Mouse (Mus musculus) forebrain, embryonic 15.5 days (tissue): ENCODE data around the gene Asb18. TPM values are rescaled to one million over a fixed set of nuclear protein-coding genes. Genes with fewer than 3 reads are reported as not detected.

Experiments
- ATAC-seq: fragments of 200-750 bp; cut with Nextera tagmentation; replicated peaks from 2 replicates; pipeline ENCODE4 v1.8.0; 2017; ENCODE audit warnings: mild to moderate bottlenecking, moderate TSS enrichment, moderate library complexity
- H3K27ac ChIP-seq: fragments of 300-500 bp; sonication (generic); replicated peaks from 2 replicates; pipeline ENCODE4 v1.5.1; 2015; ENCODE audit warnings: mild to moderate bottlenecking, inconsistent platforms
- H3K27me3 ChIP-seq: fragments of 300-500 bp; sonication (generic); 2 replicates; pipeline ENCODE4 v1.6.1; 2015; ENCODE audit warnings: inconsistent platforms
- H3K36me3 ChIP-seq: fragments of 300-500 bp; sonication (generic); 2 replicates; pipeline ENCODE4 v1.6.1; 2015; ENCODE audit warnings: mild to moderate bottlenecking, inconsistent platforms
- H3K4me1 ChIP-seq: fragments of 300-500 bp; sonication (generic); 2 replicates; pipeline ENCODE4 v1.6.1; 2015; ENCODE audit warnings: inconsistent platforms
- H3K4me2 ChIP-seq: fragments of 300-500 bp; sonication (generic); replicated peaks from 2 replicates; pipeline ENCODE4 v1.6.1; 2015; ENCODE audit warnings: mild to moderate bottlenecking, inconsistent platforms
- H3K4me3 ChIP-seq: fragments of 300-500 bp; sonication (generic); 2 replicates; pipeline ENCODE4 v1.5.1; 2015; ENCODE audit warnings: mild to moderate bottlenecking, inconsistent platforms
- H3K9ac ChIP-seq: fragments of 300-500 bp; sonication (generic); replicated peaks from 2 replicates; pipeline ENCODE4 v1.6.1; 2015; ENCODE audit warnings: mild to moderate bottlenecking, inconsistent platforms
- H3K9me3 ChIP-seq: fragments of 300-500 bp; sonication (generic); 2 replicates; pipeline ENCODE4 v1.6.1; 2016; ENCODE audit warnings: inconsistent platforms
- WGBS: fragments of 180-500 bp; shearing (Covaris S2); methylation state at CpG from one replicate; pipeline ENCODE4 v1.1.7; 2015; ENCODE audit warnings: mixed read lengths; 5-methylcytosine and 5-hydroxymethylcytosine counted together
- polyA plus RNA-seq: library from polyadenylated mRNA; unstranded; fragments of >200 nt; fragmentation: Nextera tagmentation; extraction: Ambion mirVana; gene quantifications from 2 replicates; pipeline ENCODE4 v1.2.1, GENCODE M21; 2015

Gene Asb18
- polyA plus RNA-seq, 1 experiment from 2014 or later: 0.19 TPM

DNA sequence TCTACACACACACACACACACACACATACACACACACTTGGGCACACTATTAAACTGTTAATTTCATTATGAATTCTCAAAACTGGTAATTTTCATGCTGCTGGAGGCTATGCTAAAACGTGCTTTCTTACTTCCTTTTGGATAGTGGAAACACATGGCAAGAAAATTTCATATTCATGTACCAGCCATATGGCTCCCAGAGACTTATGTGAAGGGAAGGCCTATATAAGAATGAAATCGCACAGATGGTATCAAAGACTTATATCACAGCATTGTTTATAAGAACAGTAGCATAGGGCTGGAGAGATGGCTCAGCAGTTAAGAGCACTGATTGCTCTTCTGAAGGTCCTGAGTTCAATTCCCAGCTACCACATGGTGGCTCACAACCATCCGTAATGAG, 2.3 kb downstream of the Asb18 start:
- H3K27me3 ChIP-seq: no peaks in the 10 kb centered on the region
- H3K4me3 ChIP-seq: no peak overlapping the region
- no peak overlapping the region for H3K9ac ChIP-seq
- peaks cover 11% of the 10 kb centered on the region for H3K4me1 ChIP-seq
- H3K4me2 ChIP-seq: no peak overlapping the region
- H3K27ac ChIP-seq: no peak overlapping the region
- WGBS: 72% methylated on average over 3 of the region's 3 CpGs
- H3K9me3 ChIP-seq: no peaks in the 10 kb centered on the region
- H3K36me3 ChIP-seq: no peaks in the 10 kb centered on the region
- peak; percentile 58 for ATAC-seq

DNA sequence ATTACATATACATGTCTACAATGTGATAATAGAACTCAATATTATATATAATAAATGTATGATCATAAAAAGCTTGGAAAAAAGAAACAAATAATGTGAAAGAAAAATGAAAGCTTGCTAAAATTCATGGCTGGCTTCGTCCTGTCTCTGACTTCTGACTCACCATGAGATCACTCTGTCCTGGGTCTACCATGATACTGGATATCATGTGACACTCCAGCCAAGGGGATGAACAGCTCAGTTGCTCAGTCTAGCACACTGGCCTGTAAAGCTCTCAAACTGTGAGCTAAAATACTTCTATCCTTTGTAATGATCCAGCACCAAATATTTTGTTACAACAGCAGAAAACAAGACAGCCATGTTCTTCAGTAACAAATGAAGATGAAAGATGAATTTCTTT, 4.4 kb downstream of the Asb18 start:
- Histone ChIP-seq H3K4me2 (no peak overlapping the region), H3K9ac (no peak overlapping the region), H3K9me3 (no peaks in the 10 kb centered on the region), H3K27me3 (no peaks in the 10 kb centered on the region), H3K4me1 (peaks cover 21% of the 10 kb centered on the region), H3K4me3 (no peak overlapping the region), H3K36me3 (no peaks in the 10 kb centered on the region), H3K27ac (no peak overlapping the region)
- ATAC-seq: no peak
- 87% methylated on average over 1 of the region's 1 CpGs for WGBS

DNA sequence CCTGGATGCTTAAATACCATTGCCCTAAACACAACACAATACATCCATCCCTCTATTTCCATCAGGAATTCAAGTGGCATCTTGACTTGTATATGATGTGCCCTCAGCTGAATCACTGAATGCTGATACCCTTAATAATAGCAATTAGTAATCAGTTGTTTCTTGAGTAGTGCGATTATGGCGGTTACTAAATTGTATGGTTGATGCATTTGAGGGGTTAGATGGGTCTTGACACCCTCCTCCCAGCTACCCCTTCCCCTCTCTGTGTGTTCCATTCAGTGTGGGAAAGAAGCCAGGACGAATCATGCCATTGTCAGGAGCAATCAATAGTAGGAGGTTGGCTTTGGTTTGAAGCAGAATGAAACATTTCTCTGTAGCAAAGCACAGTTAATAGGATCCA, 5.3 kb downstream of the Asb18 start:
- Histone ChIP-seq H3K27me3 (no peaks in the 10 kb centered on the region), H3K4me2 (no peak overlapping the region), H3K9me3 (no peaks in the 10 kb centered on the region), H3K36me3 (no peaks in the 10 kb centered on the region), H3K27ac (no peak overlapping the region; the same call in 1 of the 2 replicates), H3K4me1 (peaks cover 21% of the 10 kb centered on the region), H3K4me3 (no peak overlapping the region), H3K9ac (no peak overlapping the region)
- ATAC-seq: peak; percentile 7; the same call in 1 of the 2 replicates
- WGBS: 52% methylated on average over 3 of the region's 3 CpGs

DNA sequence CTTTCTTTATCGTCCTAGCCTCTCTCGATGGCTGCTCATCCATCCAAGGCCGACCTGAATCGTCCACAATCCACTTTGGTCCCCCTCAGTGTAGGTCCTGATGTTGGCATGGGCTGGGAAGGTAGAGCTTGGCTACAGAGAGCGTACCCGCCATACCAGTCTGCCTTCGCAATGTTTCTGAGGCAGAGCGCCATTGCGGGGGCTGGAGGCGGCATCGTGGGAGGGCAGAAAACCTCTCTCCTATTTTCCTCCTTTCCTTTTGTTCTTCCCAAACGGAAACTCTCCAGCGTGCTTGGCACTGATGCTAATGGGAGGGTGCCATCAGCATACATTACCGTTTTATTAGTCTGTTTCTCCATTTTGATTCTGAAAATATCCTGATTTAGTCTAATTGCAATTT, 7.8 kb downstream of the Asb18 start:
- Histone ChIP-seq H3K27me3 (no peaks in the 10 kb centered on the region), H3K27ac (peak overlapping the region; percentile 39), H3K4me3 (no peak overlapping the region), H3K9me3 (no peaks in the 10 kb centered on the region), H3K4me1 (peaks cover 21% of the 10 kb centered on the region), H3K9ac (no peak overlapping the region), H3K4me2 (peak overlapping the region; percentile 22), H3K36me3 (no peaks in the 10 kb centered on the region)
- ATAC-seq: peak; percentile 39; the same call in 1 of the 2 replicates
- 53% methylated on average over 14 of the region's 14 CpGs for WGBS

DNA sequence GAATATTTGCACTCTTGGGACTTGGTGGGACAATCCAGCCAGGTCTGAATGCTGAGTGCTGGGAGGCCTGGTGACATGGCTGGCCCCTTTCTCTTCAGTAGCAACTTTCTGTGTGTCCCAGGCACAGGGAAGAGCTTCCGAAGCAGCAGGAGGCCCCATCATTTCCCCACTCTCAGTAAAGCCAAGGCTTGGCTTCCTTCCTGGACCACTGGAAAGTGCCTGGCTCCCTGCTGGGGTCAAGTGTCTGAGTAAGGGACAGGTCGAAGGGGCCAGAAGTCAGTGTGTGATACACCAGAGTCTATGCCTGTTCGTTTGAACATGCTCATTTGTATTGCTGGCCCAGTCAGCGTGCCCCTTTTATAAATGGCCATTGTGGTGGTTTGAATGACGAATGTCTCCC, 13.5 kb downstream of the Asb18 start:
- Histone ChIP-seq H3K4me2 (no peak overlapping the region), H3K36me3 (no peaks in the 10 kb centered on the region), H3K27me3 (no peaks in the 10 kb centered on the region), H3K4me1 (no peaks in the 10 kb centered on the region), H3K9me3 (no peaks in the 10 kb centered on the region), H3K27ac (no peak overlapping the region), H3K4me3 (no peak overlapping the region), H3K9ac (no peak overlapping the region)
- ATAC-seq: no peak
- 29% methylated on average over 5 of the region's 5 CpGs for whole genome bisulfite sequencing

DNA sequence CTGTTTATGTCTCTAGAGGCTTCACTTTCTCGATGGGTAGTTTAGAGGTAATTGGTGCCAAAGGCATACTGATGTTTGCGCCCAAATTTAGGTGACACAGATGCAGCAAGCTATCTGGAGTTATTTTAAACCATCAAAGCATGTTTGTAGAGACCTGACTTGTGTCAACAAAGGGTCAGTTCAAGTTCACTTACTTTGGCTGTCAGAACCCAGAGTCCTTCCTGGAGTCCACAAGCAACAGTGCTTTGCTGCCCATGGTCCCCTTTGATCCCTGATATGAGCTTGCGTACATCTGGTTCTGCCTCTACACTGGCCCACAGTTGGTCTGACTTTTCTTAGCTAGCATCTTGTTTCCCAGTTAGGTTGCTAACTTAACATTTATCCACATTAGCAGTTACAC, 14.6 kb downstream of the Asb18 start:
- 83% methylated on average over 3 of the region's 3 CpGs for WGBS
- H3K36me3 ChIP-seq: no peaks in the 10 kb centered on the region
- no peak overlapping the region for H3K4me3 ChIP-seq
- no peak overlapping the region for H3K27ac ChIP-seq
- ATAC-seq: no peak
- no peaks in the 10 kb centered on the region for H3K4me1 ChIP-seq
- no peak overlapping the region for H3K9ac ChIP-seq
- no peaks in the 10 kb centered on the region for H3K9me3 ChIP-seq
- H3K27me3 ChIP-seq: peaks cover 8% of the 10 kb centered on the region; the same call in 1 of the 2 replicates
- H3K4me2 ChIP-seq: no peak overlapping the region

DNA sequence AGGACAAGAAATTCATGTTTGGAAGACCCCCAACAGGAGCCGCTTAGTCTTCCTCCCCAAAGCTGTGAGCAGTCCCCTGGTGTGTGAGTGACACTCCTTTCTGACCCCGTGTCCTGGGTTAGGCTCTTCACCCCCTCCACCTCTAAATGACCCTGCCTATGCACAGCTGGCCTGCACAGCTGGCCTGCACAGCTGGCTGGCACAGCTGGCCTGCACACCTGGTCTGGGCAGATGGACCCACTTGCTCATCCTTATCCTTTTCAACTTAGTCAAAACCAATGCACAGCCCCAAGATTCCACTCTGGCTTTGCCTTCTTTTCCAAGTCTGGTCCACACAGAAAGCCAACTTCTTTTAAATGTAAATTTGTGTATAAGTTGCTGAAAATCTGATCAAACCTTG, 15.8 kb downstream of the Asb18 start:
- H3K27me3 ChIP-seq: peaks cover 17% of the 10 kb centered on the region; the same call in 1 of the 2 replicates
- H3K4me3 ChIP-seq: no peak overlapping the region
- H3K4me2 ChIP-seq: no peak overlapping the region
- H3K9me3 ChIP-seq: no peaks in the 10 kb centered on the region
- no peak overlapping the region for H3K27ac ChIP-seq
- H3K9ac ChIP-seq: no peak overlapping the region
- no peaks in the 10 kb centered on the region for H3K36me3 ChIP-seq
- WGBS: 58% methylated on average over 2 of the region's 2 CpGs
- no peaks in the 10 kb centered on the region for H3K4me1 ChIP-seq
- no peak for ATAC-seq

DNA sequence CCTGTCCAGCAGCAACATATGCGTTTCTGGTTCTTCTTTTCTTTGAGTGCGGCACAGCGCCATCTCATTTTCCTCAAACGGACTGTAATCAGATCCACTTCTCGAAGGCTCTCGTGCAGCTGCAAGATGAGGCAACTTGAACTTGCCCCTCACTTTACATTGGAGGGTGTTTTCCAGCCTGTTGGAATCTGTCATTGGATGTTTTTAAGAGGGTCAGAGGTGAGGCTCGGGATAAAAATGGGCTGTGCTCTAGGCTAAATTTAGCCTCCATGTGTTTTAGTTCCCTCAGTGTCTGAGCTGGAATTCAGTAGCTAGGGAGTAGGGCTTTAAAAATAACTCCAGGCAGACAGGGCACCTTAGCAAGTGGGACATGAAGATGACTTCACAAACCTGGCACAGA, 16.4 kb downstream of the Asb18 start:
- Histone ChIP-seq H3K9me3 (no peaks in the 10 kb centered on the region), H3K36me3 (no peaks in the 10 kb centered on the region), H3K27me3 (peaks cover 24% of the 10 kb centered on the region), H3K4me3 (no peak overlapping the region), H3K4me1 (no peaks in the 10 kb centered on the region), H3K9ac (no peak overlapping the region), H3K27ac (no peak overlapping the region), H3K4me2 (no peak overlapping the region)
- WGBS: 66% methylated on average over 7 of the region's 7 CpGs
- ATAC-seq: no peak

DNA sequence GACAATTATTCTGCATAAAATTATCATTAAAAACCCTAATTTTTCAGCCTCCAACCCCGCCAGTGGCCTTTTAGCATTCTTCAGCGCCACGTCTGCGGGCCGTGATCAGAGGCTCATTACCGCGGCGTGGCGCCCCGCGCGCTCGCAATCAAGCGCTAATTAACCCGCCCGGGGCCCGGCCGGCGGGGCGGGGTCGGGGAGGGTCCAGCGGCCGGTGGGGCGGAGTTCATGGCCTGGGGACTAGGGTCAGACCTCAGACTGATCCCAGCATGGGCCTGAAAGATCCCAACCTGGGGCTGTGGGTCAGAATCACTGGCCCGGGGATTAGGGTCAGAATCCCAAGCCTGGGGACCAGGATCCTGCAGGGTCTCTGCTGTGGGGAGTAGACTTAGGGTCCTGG, 22.2 kb downstream of the Asb18 start:
- under 1% methylated on average over 25 of the region's 25 CpGs for WGBS
- no peak for ATAC-seq
- H3K27ac ChIP-seq: no peak overlapping the region
- H3K9ac ChIP-seq: no peak overlapping the region
- H3K9me3 ChIP-seq: no peaks in the 10 kb centered on the region
- H3K4me3 ChIP-seq: 0 out of 2 replicates have a peak overlapping the region, but pooled peaks have one; percentile 5
- H3K36me3 ChIP-seq: no peaks in the 10 kb centered on the region
- peaks cover 50% of the 10 kb centered on the region for H3K27me3 ChIP-seq
- H3K4me1 ChIP-seq: peaks cover 4% of the 10 kb centered on the region
- H3K4me2 ChIP-seq: peak overlapping the region; percentile 24; the same call in 1 of the 2 replicates

DNA sequence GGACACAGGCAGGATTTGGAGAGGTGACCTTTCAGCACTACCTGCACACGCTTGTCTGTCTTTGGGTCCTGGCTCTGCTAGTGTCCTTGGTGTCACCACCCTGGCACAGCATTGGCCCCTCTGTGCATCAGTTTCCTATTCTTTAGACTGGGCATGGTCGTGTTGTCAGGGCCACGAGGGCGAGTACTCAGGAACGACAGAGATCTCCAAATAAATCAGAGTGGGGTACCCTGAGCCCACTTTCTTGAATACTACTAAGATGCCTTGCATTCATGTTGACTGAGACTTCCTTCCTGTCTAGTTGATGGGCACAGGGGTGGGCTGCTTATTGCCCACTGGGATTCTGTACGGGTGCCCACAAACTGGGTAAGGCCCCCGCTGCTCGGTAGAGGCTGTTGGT, 37.2 kb downstream of the Asb18 start:
- 92% methylated on average over 8 of the region's 8 CpGs for WGBS
- H3K27me3 ChIP-seq: peaks cover 17% of the 10 kb centered on the region
- ATAC-seq: no peak

DNA sequence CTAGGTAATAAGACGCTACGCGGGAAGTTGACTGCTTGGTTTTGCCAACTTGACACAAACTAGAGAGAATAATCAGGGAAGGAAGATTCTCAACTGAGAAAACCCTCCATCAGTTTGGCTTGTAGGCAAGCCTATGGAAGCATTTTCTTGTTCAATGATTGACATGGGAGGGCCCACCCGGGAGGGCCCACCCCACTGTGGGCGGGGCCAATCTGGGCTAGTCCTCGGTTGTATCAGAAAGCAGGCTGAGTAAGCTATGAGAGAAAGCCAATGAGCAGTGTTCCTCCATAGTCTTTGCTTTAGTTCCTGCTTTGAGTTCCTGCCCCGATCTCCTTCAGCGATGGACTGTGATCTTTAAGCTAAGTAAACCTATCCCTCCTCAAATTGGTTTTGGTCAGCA, 38.1 kb downstream of the Asb18 start:
- no peak overlapping the region for H3K9ac ChIP-seq
- H3K9me3 ChIP-seq: no peaks in the 10 kb centered on the region
- no peaks in the 10 kb centered on the region for H3K36me3 ChIP-seq
- no peak for ATAC-seq
- peaks cover 26% of the 10 kb centered on the region for H3K27me3 ChIP-seq
- no peaks in the 10 kb centered on the region for H3K4me1 ChIP-seq
- WGBS: 77% methylated on average over 8 of the region's 8 CpGs
- no peak overlapping the region for H3K27ac ChIP-seq
- H3K4me3 ChIP-seq: no peak overlapping the region
- no peak overlapping the region for H3K4me2 ChIP-seq

More for the DNA sequence above, 37.2 kb downstream of the Asb18 start:
- Histone ChIP-seq H3K4me2 (no peak overlapping the region), H3K36me3 (no peaks in the 10 kb centered on the region), H3K27ac (no peak overlapping the region), H3K9ac (no peak overlapping the region), H3K4me1 (no peaks in the 10 kb centered on the region), H3K4me3 (no peak overlapping the region), H3K9me3 (no peaks in the 10 kb centered on the region)

DNA sequence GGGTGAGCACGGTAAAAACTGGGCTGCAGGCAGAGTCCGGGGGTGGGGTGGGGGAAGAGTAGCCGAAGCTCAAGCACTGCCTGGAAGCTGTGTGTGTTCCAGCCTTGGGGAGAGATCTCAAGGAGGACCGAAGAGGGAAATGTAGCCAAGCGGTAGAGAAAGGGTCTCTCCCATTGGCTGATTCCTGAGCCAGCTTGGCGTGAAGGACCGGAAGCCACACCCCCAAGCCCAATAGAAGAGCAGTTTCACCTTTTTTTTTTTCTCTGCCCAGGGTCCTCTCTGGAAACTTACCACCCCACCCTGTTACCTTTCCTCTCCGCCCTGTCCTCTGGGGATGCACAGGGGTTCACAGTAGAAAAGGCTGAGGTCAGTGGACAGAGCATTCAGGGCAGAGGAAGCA, 39.9 kb downstream of the Asb18 start:
- no peaks in the 10 kb centered on the region for H3K36me3 ChIP-seq
- H3K4me1 ChIP-seq: no peaks in the 10 kb centered on the region
- H3K27ac ChIP-seq: no peak overlapping the region
- H3K4me3 ChIP-seq: no peak overlapping the region
- peaks cover 42% of the 10 kb centered on the region for H3K27me3 ChIP-seq
- H3K4me2 ChIP-seq: no peak overlapping the region
- WGBS: 81% methylated on average over 8 of the region's 8 CpGs
- no peak for ATAC-seq
- H3K9ac ChIP-seq: no peak overlapping the region
- no peaks in the 10 kb centered on the region for H3K9me3 ChIP-seq

DNA sequence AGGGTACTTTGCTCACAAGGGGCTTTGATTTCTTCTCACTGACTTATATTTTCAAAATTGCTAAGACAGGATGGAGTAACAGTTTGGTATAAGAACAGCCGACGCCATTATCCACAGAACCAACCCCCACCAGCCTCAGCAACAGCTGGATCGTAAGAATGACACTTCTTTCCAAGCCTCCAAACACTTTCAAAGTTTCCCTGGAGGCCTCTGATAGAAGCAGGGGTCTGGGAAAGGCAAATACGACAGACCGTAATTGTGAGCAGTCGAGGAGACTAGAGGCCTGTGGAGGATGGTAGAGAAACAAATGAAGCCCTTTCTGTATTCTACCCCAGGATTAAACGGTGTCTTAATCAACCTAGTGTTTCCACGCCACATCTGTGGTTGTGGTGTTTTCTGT, 42.6 kb downstream of the Asb18 start:
- WGBS: 70% methylated on average over 8 of the region's 8 CpGs
- Histone ChIP-seq H3K9me3 (no peaks in the 10 kb centered on the region), H3K27ac (no peak overlapping the region), H3K9ac (no peak overlapping the region), H3K27me3 (peaks cover 60% of the 10 kb centered on the region), H3K4me2 (no peak overlapping the region), H3K4me1 (peaks cover 10% of the 10 kb centered on the region), H3K4me3 (no peak overlapping the region), H3K36me3 (no peaks in the 10 kb centered on the region)
- ATAC-seq: no peak
